Mouse (Mus musculus): Measurements from ENCODE around the gene Gria3.

GRCm38 (mm10) chrX:41573079-41573478 lies 172.4 kb downstream of the Gria3 start:
- no peak for TF ChIP-seq POLR2A (IDR thresholded peaks at IDR 0.05; ENCODE audit: control insufficient read depth, low read depth, low read length)
- no peak for TF ChIP-seq CTCF (IDR thresholded peaks at IDR 0.05; ENCODE audit: control insufficient read depth, insufficient read depth, insufficient replicate concordance, low read depth, low read length)
